Mouse (Mus musculus) lung, adult 2 months (tissue): Measurements from ENCODE around the gene Acoxl.

ENCODE experiments used
- CTCF ChIP-seq: fragments of 200-500 bp; IDR thresholded peaks from 2 replicates; pipeline ENCODE4 v1.5.1; 2011; ENCODE audit warnings: mild to moderate bottlenecking, low read length, control low read depth; ENCODE audit not compliant: insufficient read depth
- POLR2A ChIP-seq: fragments of 200-500 bp; IDR thresholded peaks from 2 replicates; pipeline ENCODE4 v1.6.1; 2011; ENCODE audit warnings: low read depth, mild to moderate bottlenecking, control low read depth, low read length, borderline replicate concordance; ENCODE audit errors: extremely low read depth

GRCm38 (mm10) chr2:127961154-127961553, 122.5 kb downstream of the Acoxl start:
- TF ChIP-seq CTCF (no peak), POLR2A (no peak)
